ENCODE assay signal across 18 mouse cellular contexts in the genomic region with DNA sequence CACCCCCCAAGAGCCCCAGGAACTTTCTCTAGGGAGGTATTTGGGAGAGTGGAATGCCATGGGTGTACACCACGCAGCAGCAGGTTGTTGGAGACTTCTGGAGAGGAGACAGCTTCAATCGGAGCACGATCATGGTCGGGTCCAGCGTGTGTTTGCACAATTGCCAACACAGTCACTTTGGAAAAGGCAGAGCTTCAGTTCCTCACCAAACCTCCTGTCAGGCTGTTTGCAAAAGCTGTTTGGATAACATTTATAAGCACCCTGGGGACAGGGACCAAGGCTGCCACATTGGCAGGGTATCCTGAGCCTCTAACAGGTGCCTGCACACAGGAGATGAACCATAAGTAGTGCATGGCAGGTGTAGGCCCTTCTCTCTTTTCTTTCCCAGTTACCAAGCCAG.
DNase-seq lines count a peak whose midpoint lies in the region; ATAC-seq and TF ChIP-seq lines count a peak whose summit lies in the region.
"Had no signal": no experiment of that assay in that cellular context is flagged by ENCODE, and none has a peak within 500 bp of the region (broad histone marks: within the 10 kb centered on the region; RNA-seq: fewer than 3 reads in every experiment).

No protein-coding gene starts in this region.

- 95% methylated on average over 5 of the region's 5 CpGs for WGBS in forebrain, embryonic 10.5 days
- WGBS in forebrain, postnatal 0 days: 81% methylated on average over 5 of the region's 5 CpGs
- 92% methylated on average over 5 of the region's 5 CpGs for WGBS in limb, embryonic 12.5 days
- 95% methylated on average over 5 of the region's 5 CpGs for WGBS in limb, embryonic 10.5 days
- WGBS in midbrain, embryonic 12.5 days: 90% methylated on average over 5 of the region's 5 CpGs
- WGBS in midbrain, embryonic 15.5 days: 89% methylated on average over 5 of the region's 5 CpGs

- no peak for ATAC-seq in forebrain, postnatal 0 days
- ATAC-seq in limb, embryonic 12.5 days (ENCODE audit: insufficient number of reproducible peaks, insufficient read depth, low FRiP score, low TSS enrichment, low read depth): no peak
- ATAC-seq in midbrain, embryonic 12.5 days (ENCODE audit: low FRiP score, low read depth): no peak
- ATAC-seq in midbrain, embryonic 15.5 days (replicated peaks): no peak
- ATAC-seq: CD4-positive, CD25-positive, alpha-beta regulatory T cell, adult 4 months; intestine, embryonic 16.5 days had no signal

- peak overlapping the region; percentile 70; the same call in 1 of the 2 replicates for H3K27ac ChIP-seq in forebrain, embryonic 10.5 days
- H3K27ac ChIP-seq in forebrain, postnatal 0 days (ENCODE audit: low read depth, low read length): no peak overlapping the region
- H3K27ac ChIP-seq in limb, embryonic 12.5 days: peak overlapping the region; percentile 69; the same call in 1 of the 2 replicates
- no peak overlapping the region for H3K27ac ChIP-seq in limb, embryonic 10.5 days
- peak overlapping the region; percentile 75; the same call in 1 of the 2 replicates for H3K27ac ChIP-seq in midbrain, embryonic 12.5 days (replicated peaks)
- no peak overlapping the region for H3K27ac ChIP-seq in midbrain, embryonic 15.5 days

- DNase-seq in cerebellum, adult 11-12 months: peak; percentile 9
- no peak for DNase-seq in cerebellum, adult 8-10 months
- DNase-seq in forebrain, embryonic 10.5 days (ENCODE audit: extremely low spot score, low spot score): no peak
- no peak for DNase-seq in forebrain, postnatal 0 days
- DNase-seq in limb, embryonic 10.5 days (ENCODE audit: low spot score): no peak
- DNase-seq: adrenal gland, adult 8-10 months; adrenal gland, postnatal 36 days; B cell, adult 2 months; gastrocnemius, postnatal 14 days had no signal

- H3K36me3 ChIP-seq in forebrain, embryonic 10.5 days (replicated peaks): no peaks in the 10 kb centered on the region
- H3K36me3 ChIP-seq in forebrain, postnatal 0 days (ENCODE audit: insufficient read depth): no peaks in the 10 kb centered on the region
- no peaks in the 10 kb centered on the region for H3K36me3 ChIP-seq in limb, embryonic 12.5 days
- no peaks in the 10 kb centered on the region for H3K36me3 ChIP-seq in limb, embryonic 10.5 days
- H3K36me3 ChIP-seq in midbrain, embryonic 12.5 days: no peaks in the 10 kb centered on the region
- no peaks in the 10 kb centered on the region for H3K36me3 ChIP-seq in midbrain, embryonic 15.5 days (replicated peaks)
- H3K36me3 ChIP-seq: G1E; heart, embryonic 12.5 days; hindbrain, embryonic 10.5 days had no signal

- H3K4me1 ChIP-seq in forebrain, embryonic 10.5 days: peaks cover 46% of the 10 kb centered on the region
- no peaks in the 10 kb centered on the region for H3K4me1 ChIP-seq in forebrain, postnatal 0 days (ENCODE audit: insufficient read depth)
- H3K4me1 ChIP-seq in limb, embryonic 12.5 days (replicated peaks): peaks cover 48% of the 10 kb centered on the region
- peaks cover 37% of the 10 kb centered on the region for H3K4me1 ChIP-seq in limb, embryonic 10.5 days
- peaks cover 22% of the 10 kb centered on the region for H3K4me1 ChIP-seq in midbrain, embryonic 12.5 days
- peaks cover 20% of the 10 kb centered on the region for H3K4me1 ChIP-seq in midbrain, embryonic 15.5 days

- no peak overlapping the region for H3K4me3 ChIP-seq in forebrain, embryonic 10.5 days
- H3K4me3 ChIP-seq in forebrain, postnatal 0 days (ENCODE audit: low read depth, low read length): no peak overlapping the region
- no peak overlapping the region for H3K4me3 ChIP-seq in limb, embryonic 12.5 days (replicated peaks)
- H3K4me3 ChIP-seq in limb, embryonic 10.5 days: no peak overlapping the region
- H3K4me3 ChIP-seq in midbrain, embryonic 12.5 days: no peak overlapping the region
- H3K4me3 ChIP-seq in midbrain, embryonic 15.5 days: no peak overlapping the region
- H3K4me3 ChIP-seq: heart, embryonic 12.5 days; hindbrain, embryonic 10.5 days had no signal

- H3K4me2 ChIP-seq in forebrain, postnatal 0 days (ENCODE audit: low read depth): no peak overlapping the region
- no peak overlapping the region for H3K4me2 ChIP-seq in limb, embryonic 12.5 days
- no peak overlapping the region for H3K4me2 ChIP-seq in midbrain, embryonic 12.5 days (replicated peaks)
- H3K4me2 ChIP-seq in midbrain, embryonic 15.5 days: no peak overlapping the region
- H3K4me2 ChIP-seq: heart, embryonic 12.5 days; hindbrain, embryonic 14.5 days had no signal

- no peaks in the 10 kb centered on the region for H3K9me3 ChIP-seq in forebrain, embryonic 10.5 days
- H3K9me3 ChIP-seq in forebrain, postnatal 0 days (ENCODE audit: low read length): no peaks in the 10 kb centered on the region
- H3K9me3 ChIP-seq in limb, embryonic 12.5 days: no peaks in the 10 kb centered on the region
- no peaks in the 10 kb centered on the region for H3K9me3 ChIP-seq in limb, embryonic 10.5 days (replicated peaks)
- H3K9me3 ChIP-seq in midbrain, embryonic 12.5 days: no peaks in the 10 kb centered on the region
- no peaks in the 10 kb centered on the region for H3K9me3 ChIP-seq in midbrain, embryonic 15.5 days
- H3K9me3 ChIP-seq: G1E; heart, embryonic 12.5 days; hindbrain, embryonic 10.5 days had no signal

- no peak for TF ChIP-seq CTCF in forebrain, postnatal 0 days (IDR thresholded peaks at IDR 0.05; ENCODE audit: low read depth)

- no peak overlapping the region for H3K9ac ChIP-seq in forebrain, postnatal 0 days
- H3K9ac ChIP-seq in limb, embryonic 12.5 days (replicated peaks): no peak overlapping the region
- H3K9ac ChIP-seq in midbrain, embryonic 12.5 days (replicated peaks): no peak overlapping the region
- no peak overlapping the region for H3K9ac ChIP-seq in midbrain, embryonic 15.5 days
- H3K9ac ChIP-seq: heart, embryonic 12.5 days; hindbrain, embryonic 14.5 days had no signal

- peaks cover 60% of the 10 kb centered on the region for H3K27me3 ChIP-seq in forebrain, embryonic 10.5 days (ENCODE audit: poor library complexity, severe bottlenecking)
- no peaks in the 10 kb centered on the region for H3K27me3 ChIP-seq in forebrain, postnatal 0 days (ENCODE audit: insufficient read depth, low read length)
- peaks cover 41% of the 10 kb centered on the region for H3K27me3 ChIP-seq in limb, embryonic 12.5 days
- H3K27me3 ChIP-seq in limb, embryonic 10.5 days (ENCODE audit: low read depth, poor library complexity, severe bottlenecking): peaks cover 70% of the 10 kb centered on the region
- peaks cover 15% of the 10 kb centered on the region for H3K27me3 ChIP-seq in midbrain, embryonic 12.5 days
- 0 out of 2 replicates have a peak, but pooled peaks cover under 1% of the 10 kb centered on the region for H3K27me3 ChIP-seq in midbrain, embryonic 15.5 days (replicated peaks)

Comparison
In these comparisons a context has a peak if more than half of its experiments do, and no peak if none do; other contexts are left out.
1. H3K27ac ChIP-seq: peak in forebrain, embryonic 10.5 days (single experiment), limb, embryonic 12.5 days (single experiment) and midbrain, embryonic 12.5 days (single experiment); none in forebrain, postnatal 0 days (single experiment), limb, embryonic 10.5 days (single experiment) and midbrain, embryonic 15.5 days (single experiment).